Mouse (Mus musculus) kidney, embryonic 16.5 days (tissue): ENCODE measurements around the gene Diexf. TPM values are rescaled to one million over a fixed set of nuclear protein-coding genes. Genes with fewer than 3 reads are reported as not detected.

Source experiments
- ATAC-seq: fragments of 200-750 bp; cut with Nextera tagmentation; 2 replicates; pipeline ENCODE4 v1.8.0; 2017; ENCODE audit warnings: moderate TSS enrichment; ENCODE audit not compliant: low FRiP score, low TSS enrichment
- H3K27ac ChIP-seq: fragments of 300-500 bp; sonication (generic); 2 replicates; pipeline ENCODE4 v1.5.1; 2014; ENCODE audit warnings: low read length
- H3K27me3 ChIP-seq: fragments of 300-500 bp; sonication (generic); 2 replicates; pipeline ENCODE4 v1.6.1; 2014; ENCODE audit warnings: low read length, control low read depth, mixed read lengths; ENCODE audit not compliant: insufficient read depth
- H3K36me3 ChIP-seq: fragments of 300-500 bp; sonication (generic); 2 replicates; pipeline ENCODE4 v1.6.1; 2014; ENCODE audit warnings: low read length, control low read depth, mixed read lengths; ENCODE audit not compliant: insufficient read depth
- H3K4me1 ChIP-seq: fragments of 300-500 bp; sonication (generic); 2 replicates; pipeline ENCODE4 v1.6.1; 2014; ENCODE audit warnings: low read length, control low read depth, mixed read lengths; ENCODE audit not compliant: insufficient read depth
- H3K4me2 ChIP-seq: fragments of 300-500 bp; sonication (generic); replicated peaks from 2 replicates; pipeline ENCODE4 v1.6.1; 2014; ENCODE audit warnings: low read depth, low read length
- H3K4me3 ChIP-seq: fragments of 300-500 bp; sonication (generic); 2 replicates; pipeline ENCODE4 v1.5.1; 2014; ENCODE audit warnings: mild to moderate bottlenecking, low read length
- H3K9ac ChIP-seq: fragments of 300-500 bp; sonication (generic); replicated peaks from 2 replicates; pipeline ENCODE4 v1.6.1; 2014; ENCODE audit warnings: low read length
- H3K9me3 ChIP-seq: fragments of 300-500 bp; sonication (generic); 2 replicates; pipeline ENCODE4 v1.6.1; 2016; ENCODE audit warnings: low read length, control low read depth
- WGBS: fragments of 180-500 bp; shearing (Covaris S2); extraction: QIAGEN DNeasy Blood & Tissue Kit; methylation state at CpG from one replicate; pipeline ENCODE4 v1.1.7; 2014; 5-methylcytosine and 5-hydroxymethylcytosine counted together
- polyA plus RNA-seq: library from polyadenylated mRNA; unstranded; fragments of >200 nt; fragmentation: Nextera tagmentation; extraction: Ambion mirVana; gene quantifications from 2 replicates; pipeline ENCODE4 v1.2.1, GENCODE M21; 2015

The Diexf gene
- polyA plus RNA-seq, 1 experiment from 2014 or later, result 10.3 TPM

- Histone ChIP-seq H3K9me3 (no peaks in the 10 kb centered on the region), H3K4me2 (no peak overlapping the region), H3K27ac (no peak overlapping the region), H3K4me3 (no peak overlapping the region), H3K27me3 (no peaks in the 10 kb centered on the region), H3K4me1 (no peaks in the 10 kb centered on the region), H3K9ac (no peak overlapping the region), H3K36me3 (no peaks in the 10 kb centered on the region)
- no peak for ATAC-seq
- 17% methylated on average over 1 of the region's 1 CpGs for WGBS
These were observed 37.3 kb downstream of the Diexf start for GRCm38 (mm10) chr1:193092771-193093170.

- no peak overlapping the region for H3K4me2 ChIP-seq
- H3K4me1 ChIP-seq, result no peaks in the 10 kb centered on the region
- no peak overlapping the region for H3K4me3 ChIP-seq
- WGBS, result 83% methylated on average over 11 of the region's 11 CpGs
- H3K27ac ChIP-seq, result no peak overlapping the region
- ATAC-seq, result no peak
- no peak overlapping the region for H3K9ac ChIP-seq
- no peaks in the 10 kb centered on the region for H3K36me3 ChIP-seq
- H3K9me3 ChIP-seq, result no peaks in the 10 kb centered on the region
- no peaks in the 10 kb centered on the region for H3K27me3 ChIP-seq
These were observed 39.2 kb downstream of the Diexf start for GRCm38 (mm10) chr1:193090894-193091293.

- Histone ChIP-seq H3K36me3 (no peaks in the 10 kb centered on the region), H3K4me1 (no peaks in the 10 kb centered on the region), H3K27me3 (no peaks in the 10 kb centered on the region), H3K4me2 (no peak overlapping the region), H3K27ac (no peak overlapping the region), H3K9ac (no peak overlapping the region), H3K9me3 (no peaks in the 10 kb centered on the region), H3K4me3 (no peak overlapping the region)
- ATAC-seq, result no peak
- WGBS, result 84% methylated on average over 18 of the region's 18 CpGs
These were observed 39.7 kb downstream of the Diexf start for GRCm38 (mm10) chr1:193090211-193090871.

GRCm38 (mm10) chr1:193089683-193090082 is 40.4 kb downstream of the Diexf start:
- H3K27me3 ChIP-seq, result no peaks in the 10 kb centered on the region
- WGBS, result 82% methylated on average over 3 of the region's 3 CpGs
- no peaks in the 10 kb centered on the region for H3K4me1 ChIP-seq
- no peak overlapping the region for H3K4me3 ChIP-seq
- ATAC-seq, result no peak
- no peak overlapping the region for H3K27ac ChIP-seq
- H3K9ac ChIP-seq, result no peak overlapping the region
- no peaks in the 10 kb centered on the region for H3K9me3 ChIP-seq
- no peak overlapping the region for H3K4me2 ChIP-seq
- H3K36me3 ChIP-seq, result no peaks in the 10 kb centered on the region

- no peaks in the 10 kb centered on the region for H3K36me3 ChIP-seq
- WGBS, result 93% methylated on average over 6 of the region's 6 CpGs
- no peak for ATAC-seq
These were observed 40.9 kb downstream of the Diexf start for GRCm38 (mm10) chr1:193089211-193089610.

GRCm38 (mm10) chr1:193086842-193087476 is 43.1 kb downstream of the Diexf start:
- H3K9me3 ChIP-seq, result no peaks in the 10 kb centered on the region
- no peak overlapping the region for H3K4me2 ChIP-seq
- H3K27ac ChIP-seq, result no peak overlapping the region
- no peak overlapping the region for H3K4me3 ChIP-seq
- H3K36me3 ChIP-seq, result no peaks in the 10 kb centered on the region
- WGBS, result 35% methylated on average over 9 of the region's 9 CpGs
- H3K4me1 ChIP-seq, result 0 out of 2 replicates have a peak, but pooled peaks cover under 1% of the 10 kb centered on the region
- ATAC-seq, result no peak
- no peak overlapping the region for H3K9ac ChIP-seq
- H3K27me3 ChIP-seq, result no peaks in the 10 kb centered on the region

More at GRCm38 (mm10) chr1:193089211-193089610, 40.9 kb downstream of the Diexf start:
- Histone ChIP-seq H3K9ac (no peak overlapping the region), H3K27me3 (no peaks in the 10 kb centered on the region), H3K4me2 (no peak overlapping the region), H3K27ac (no peak overlapping the region), H3K4me1 (no peaks in the 10 kb centered on the region), H3K4me3 (no peak overlapping the region), H3K9me3 (no peaks in the 10 kb centered on the region)

GRCm38 (mm10) chr1:193086111-193086841 is 43.8 kb downstream of the Diexf start:
- Histone ChIP-seq H3K36me3 (no peaks in the 10 kb centered on the region), H3K4me2 (no peak overlapping the region), H3K4me1 (0 out of 2 replicates have a peak, but pooled peaks cover 4% of the 10 kb centered on the region), H3K4me3 (no peak overlapping the region), H3K27ac (no peak overlapping the region), H3K9me3 (no peaks in the 10 kb centered on the region), H3K27me3 (no peaks in the 10 kb centered on the region), H3K9ac (no peak overlapping the region)
- WGBS, result 78% methylated on average over 4 of the region's 4 CpGs
- no peak for ATAC-seq

- no peaks in the 10 kb centered on the region for H3K27me3 ChIP-seq
- no peak for ATAC-seq
- no peaks in the 10 kb centered on the region for H3K9me3 ChIP-seq
- no peak overlapping the region for H3K4me3 ChIP-seq
- H3K4me2 ChIP-seq, result no peak overlapping the region
- WGBS, result 81% methylated on average over 5 of the region's 5 CpGs
- no peak overlapping the region for H3K27ac ChIP-seq
- 0 out of 2 replicates have a peak, but pooled peaks cover 4% of the 10 kb centered on the region for H3K4me1 ChIP-seq
- no peak overlapping the region for H3K9ac ChIP-seq
- H3K36me3 ChIP-seq, result no peaks in the 10 kb centered on the region
These were observed 44.5 kb downstream of the Diexf start for GRCm38 (mm10) chr1:193085541-193086020.

- Histone ChIP-seq H3K4me3 (no peak overlapping the region), H3K27ac (no peak overlapping the region), H3K9ac (no peak overlapping the region), H3K4me2 (no peak overlapping the region), H3K9me3 (no peaks in the 10 kb centered on the region), H3K4me1 (0 out of 2 replicates have a peak, but pooled peaks cover 4% of the 10 kb centered on the region), H3K36me3 (no peaks in the 10 kb centered on the region), H3K27me3 (no peaks in the 10 kb centered on the region)
- 96% methylated on average over 1 of the region's 1 CpGs for WGBS
- no peak for ATAC-seq
These were observed 46.1 kb downstream of the Diexf start for GRCm38 (mm10) chr1:193084016-193084415.
